Mouse (Mus musculus) heart, embryonic 15.5 days (tissue): ENCODE results near the gene Fam213a. TPM values are rescaled to one million over a fixed set of nuclear protein-coding genes. Genes with fewer than 3 reads are reported as not detected.

Experiments
- ATAC-seq: fragments of 200-750 bp; cut with Nextera tagmentation; replicated peaks from 2 replicates; pipeline ENCODE4 v1.8.0; 2017; ENCODE audit warnings: low read depth, moderate TSS enrichment; ENCODE audit not compliant: insufficient number of reproducible peaks, insufficient read depth, low FRiP score
- H3K27ac ChIP-seq: fragments of 300-500 bp; sonication (generic); 2 replicates; pipeline ENCODE4 v1.5.1; 2015; ENCODE audit warnings: mild to moderate bottlenecking, inconsistent platforms
- H3K27me3 ChIP-seq: fragments of 300-500 bp; sonication (generic); 2 replicates; pipeline ENCODE4 v1.6.1; 2015; ENCODE audit warnings: inconsistent platforms
- H3K36me3 ChIP-seq: fragments of 300-500 bp; sonication (generic); 2 replicates; pipeline ENCODE4 v1.6.1; 2015; ENCODE audit warnings: mild to moderate bottlenecking, inconsistent platforms
- H3K4me1 ChIP-seq: fragments of 300-500 bp; sonication (generic); replicated peaks from 2 replicates; pipeline ENCODE4 v1.6.1; 2015; ENCODE audit warnings: inconsistent platforms
- H3K4me2 ChIP-seq: fragments of 300-500 bp; sonication (generic); 2 replicates; pipeline ENCODE4 v1.6.1; 2015; ENCODE audit warnings: inconsistent platforms, mild to moderate bottlenecking, moderate library complexity
- H3K4me3 ChIP-seq: fragments of 300-500 bp; sonication (generic); 2 replicates; pipeline ENCODE4 v1.5.1; 2015; ENCODE audit warnings: mild to moderate bottlenecking, inconsistent platforms
- H3K9ac ChIP-seq: fragments of 300-500 bp; sonication (generic); 2 replicates; pipeline ENCODE4 v1.6.1; 2015; ENCODE audit warnings: mild to moderate bottlenecking, inconsistent platforms
- H3K9me3 ChIP-seq: fragments of 300-500 bp; sonication (generic); replicated peaks from 2 replicates; pipeline ENCODE4 v1.6.1; 2016; ENCODE audit warnings: inconsistent platforms
- WGBS: fragments of 180-500 bp; shearing (Covaris S2); methylation state at CpG from one replicate; pipeline ENCODE4 v1.1.7; 2015; ENCODE audit warnings: mixed read lengths; 5-methylcytosine and 5-hydroxymethylcytosine counted together
- polyA plus RNA-seq: library from polyadenylated mRNA; unstranded; fragments of >200 nt; fragmentation: Nextera tagmentation; extraction: Ambion mirVana; gene quantifications from 2 replicates; pipeline ENCODE4 v1.2.1, GENCODE M21; 2015

Gene Fam213a
- polyA plus RNA-seq, 1 experiment from 2014 or later: 42.9 TPM

DNA sequence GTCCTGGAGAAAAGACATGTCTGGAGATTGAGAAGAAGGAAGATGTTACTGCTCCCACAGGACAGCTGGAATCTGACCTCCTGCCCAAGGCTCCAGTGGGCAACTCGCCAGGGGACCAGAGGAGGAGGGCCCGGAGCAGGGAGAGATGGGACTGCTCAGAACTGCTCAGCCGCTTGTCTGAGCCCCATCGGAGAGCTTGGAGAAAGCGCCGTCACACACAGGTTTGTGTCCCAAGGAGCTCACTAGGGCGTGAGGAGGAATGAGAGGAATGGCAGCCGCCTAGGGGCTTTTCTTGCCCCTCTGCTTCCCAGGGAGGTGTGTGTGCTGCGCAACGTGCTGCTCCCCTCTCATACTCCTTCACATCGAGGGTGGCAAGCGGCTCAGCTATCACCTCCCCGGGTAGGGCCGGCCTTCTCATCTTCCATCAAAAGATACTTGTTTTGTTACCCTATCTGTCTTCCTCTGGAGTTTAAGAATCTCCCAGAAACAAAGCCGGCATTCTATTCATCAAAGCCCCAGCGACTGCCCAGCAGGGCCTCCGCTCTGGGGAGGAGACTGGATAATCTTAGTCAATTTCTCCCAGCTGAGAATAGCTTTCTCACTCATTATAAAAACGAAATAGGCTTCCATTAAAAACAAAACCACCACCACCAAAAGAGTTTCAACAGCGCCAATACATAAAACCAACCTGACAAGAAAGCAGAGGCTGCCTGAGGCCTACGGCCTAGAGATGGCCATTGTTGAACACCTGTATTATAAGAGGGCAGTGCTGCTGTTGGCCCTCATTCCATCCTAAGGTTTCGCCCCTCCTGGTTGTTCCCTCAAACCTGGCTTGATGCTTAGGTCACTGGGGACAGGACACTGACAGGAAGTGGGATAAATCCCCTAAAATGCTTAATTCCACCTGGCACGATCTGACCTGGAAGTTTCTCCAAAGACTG, 9.1 kb downstream of the Fam213a start:
- H3K27me3 ChIP-seq: no peaks in the 10 kb centered on the region
- H3K36me3 ChIP-seq: no peaks in the 10 kb centered on the region
- H3K4me2 ChIP-seq: peak overlapping the region; percentile 51
- H3K9ac ChIP-seq: no peak overlapping the region
- no peak overlapping the region for H3K27ac ChIP-seq
- peaks cover 7% of the 10 kb centered on the region for H3K4me1 ChIP-seq
- no peaks in the 10 kb centered on the region for H3K9me3 ChIP-seq
- whole genome bisulfite sequencing: 32% methylated on average over 22 of the region's 22 CpGs
- ATAC-seq: 0 out of 2 replicates have a peak, but pooled peaks have one; percentile 32
- 0 out of 2 replicates have a peak overlapping the region, but pooled peaks have one; percentile 14 for H3K4me3 ChIP-seq

DNA sequence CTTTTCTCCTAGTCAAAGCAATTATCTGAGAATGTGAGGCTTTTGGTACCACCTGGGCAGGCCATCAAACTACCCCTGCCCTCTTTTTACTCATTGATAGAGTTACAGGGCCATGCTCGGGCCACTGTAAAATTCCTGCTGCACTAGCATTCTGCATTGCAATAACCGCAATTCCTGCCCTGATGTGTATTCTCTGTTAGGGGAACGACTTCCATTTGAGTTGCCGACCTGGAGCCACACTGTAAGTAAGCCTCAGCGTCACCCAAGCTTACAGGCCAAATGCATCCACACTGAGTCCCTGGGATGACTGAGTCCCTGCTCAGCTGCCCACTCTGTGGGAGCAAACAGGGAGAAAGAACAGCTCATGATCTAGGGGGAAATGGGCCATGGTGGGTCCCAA, 12.0 kb downstream of the Fam213a start:
- Histone ChIP-seq H3K36me3 (0 out of 2 replicates have a peak, but pooled peaks cover 4% of the 10 kb centered on the region), H3K9ac (no peak overlapping the region), H3K4me2 (no peak overlapping the region), H3K9me3 (no peaks in the 10 kb centered on the region), H3K4me1 (peaks cover 7% of the 10 kb centered on the region), H3K27me3 (no peaks in the 10 kb centered on the region), H3K27ac (no peak overlapping the region), H3K4me3 (no peak overlapping the region)
- ATAC-seq: no peak
- 90% methylated on average over 5 of the region's 5 CpGs for WGBS

DNA sequence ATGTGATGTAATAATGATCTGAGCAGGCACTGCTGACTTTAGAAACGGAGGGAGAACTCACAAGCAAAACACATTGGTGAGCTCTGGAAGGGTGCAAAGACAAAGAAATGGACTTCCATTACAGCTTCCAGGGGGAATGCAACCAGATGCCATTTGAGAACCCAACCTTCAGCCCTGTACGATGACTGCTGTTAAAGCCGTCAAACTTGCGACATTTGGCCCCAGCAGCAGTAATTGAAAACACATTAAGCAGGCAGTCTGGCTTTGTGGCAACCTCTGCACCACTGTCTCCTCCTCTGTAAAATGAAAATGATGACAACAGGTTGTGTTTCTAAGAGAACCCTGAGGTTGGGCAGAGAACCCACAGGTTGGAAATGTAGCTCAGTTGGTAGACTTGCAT, 12.8 kb downstream of the Fam213a start:
- Histone ChIP-seq H3K27me3 (no peaks in the 10 kb centered on the region), H3K36me3 (0 out of 2 replicates have a peak, but pooled peaks cover 4% of the 10 kb centered on the region), H3K9me3 (no peaks in the 10 kb centered on the region), H3K27ac (no peak overlapping the region), H3K4me1 (peaks cover 7% of the 10 kb centered on the region), H3K9ac (no peak overlapping the region), H3K4me2 (no peak overlapping the region), H3K4me3 (no peak overlapping the region)
- ATAC-seq: no peak
- WGBS: 82% methylated on average over 4 of the region's 4 CpGs

DNA sequence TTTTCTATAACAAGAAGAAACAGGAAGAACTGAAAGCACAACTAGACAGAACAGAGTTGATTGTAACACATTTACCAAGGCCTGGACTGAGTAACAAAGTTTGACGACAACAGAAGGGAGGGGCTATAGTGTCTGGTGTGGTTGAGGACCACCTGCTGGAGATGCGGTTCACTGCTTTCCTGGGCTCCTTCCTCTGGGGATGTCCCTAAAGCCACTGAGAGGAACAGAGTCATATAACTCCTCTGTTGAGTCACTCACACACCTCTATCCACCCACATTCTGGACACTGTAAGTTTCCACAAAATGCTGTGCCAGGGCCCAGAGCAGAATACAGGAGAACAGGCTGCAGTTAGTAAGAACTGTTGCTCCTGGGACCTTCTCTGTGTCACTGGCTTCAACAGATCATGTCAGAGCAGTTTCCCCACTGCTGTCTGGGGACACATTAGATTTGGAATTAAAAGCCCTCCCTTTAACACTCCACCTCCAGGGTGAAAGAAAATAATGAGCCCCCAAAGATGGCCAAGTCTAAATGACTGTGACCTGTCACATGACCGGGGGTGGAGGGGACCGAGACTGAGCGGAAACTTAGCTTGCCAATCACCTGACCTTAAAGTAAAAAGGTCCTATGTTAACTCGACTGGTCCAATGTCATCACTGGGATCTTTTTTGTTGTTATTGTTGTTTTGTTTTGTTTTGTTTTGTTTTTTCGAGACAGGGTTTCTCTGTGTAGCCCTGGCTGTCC, 13.5 kb downstream of the Fam213a start:
- Histone ChIP-seq H3K4me2 (no peak overlapping the region), H3K9me3 (no peaks in the 10 kb centered on the region), H3K4me3 (no peak overlapping the region), H3K9ac (no peak overlapping the region), H3K27ac (no peak overlapping the region), H3K27me3 (no peaks in the 10 kb centered on the region), H3K36me3 (0 out of 2 replicates have a peak, but pooled peaks cover 4% of the 10 kb centered on the region), H3K4me1 (peaks cover 7% of the 10 kb centered on the region)
- ATAC-seq: no peak
- WGBS: 87% methylated on average over 7 of the region's 7 CpGs

DNA sequence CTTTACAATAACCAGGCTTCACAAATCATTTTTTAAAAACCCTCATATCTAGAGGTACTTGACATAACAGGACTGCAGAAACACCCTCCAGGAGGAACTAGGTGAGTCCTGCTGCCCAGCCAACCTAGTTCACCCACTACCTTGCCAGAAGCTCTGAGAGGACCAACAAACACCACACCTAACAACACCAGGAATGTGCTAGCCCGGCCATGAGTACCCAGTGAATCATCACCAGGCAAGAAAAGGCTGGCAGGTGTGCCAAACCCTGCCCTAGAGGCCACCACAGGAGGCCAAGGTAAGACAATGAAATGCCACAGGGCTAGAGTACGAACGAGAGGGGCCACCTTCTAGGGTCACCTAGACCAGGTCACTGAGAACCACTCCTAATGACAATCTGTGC, 17.4 kb downstream of the Fam213a start:
- H3K4me1 ChIP-seq: 0 out of 2 replicates have a peak, but pooled peaks cover 2% of the 10 kb centered on the region
- no peak overlapping the region for H3K4me2 ChIP-seq
- H3K27me3 ChIP-seq: no peaks in the 10 kb centered on the region
- H3K9ac ChIP-seq: no peak overlapping the region
- no peak overlapping the region for H3K4me3 ChIP-seq
- H3K9me3 ChIP-seq: no peaks in the 10 kb centered on the region
- H3K36me3 ChIP-seq: 0 out of 2 replicates have a peak, but pooled peaks cover 4% of the 10 kb centered on the region
- H3K27ac ChIP-seq: no peak overlapping the region
- ATAC-seq: no peak
- WGBS: 88% methylated on average over 3 of the region's 3 CpGs

DNA sequence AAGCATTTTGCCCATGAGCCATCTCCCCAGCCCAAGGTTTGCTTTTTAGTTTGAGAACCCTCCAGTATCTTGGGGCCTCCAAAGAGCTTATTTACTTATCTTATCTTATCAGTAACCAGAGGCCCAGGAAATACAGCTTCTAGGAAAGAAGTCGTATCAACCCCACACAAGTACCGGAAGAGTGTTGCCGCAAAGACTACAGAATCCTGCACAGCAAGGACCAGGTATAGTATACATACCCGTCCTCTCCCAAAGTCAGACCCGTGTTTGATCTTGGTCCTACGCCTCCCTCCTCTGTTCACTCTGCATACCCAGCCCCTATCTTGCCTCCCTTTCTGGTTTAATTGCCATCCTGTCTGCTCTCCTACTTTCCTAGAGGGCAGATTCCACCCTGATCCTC, 21.1 kb downstream of the Fam213a start:
- H3K4me2 ChIP-seq: no peak overlapping the region
- H3K27ac ChIP-seq: no peak overlapping the region
- H3K9ac ChIP-seq: no peak overlapping the region
- H3K36me3 ChIP-seq: no peaks in the 10 kb centered on the region
- ATAC-seq: no peak
- 30% methylated on average over 6 of the region's 6 CpGs for WGBS
- H3K9me3 ChIP-seq: no peaks in the 10 kb centered on the region
- H3K4me3 ChIP-seq: no peak overlapping the region
- H3K27me3 ChIP-seq: no peaks in the 10 kb centered on the region
- 0 out of 2 replicates have a peak, but pooled peaks cover 2% of the 10 kb centered on the region for H3K4me1 ChIP-seq

DNA sequence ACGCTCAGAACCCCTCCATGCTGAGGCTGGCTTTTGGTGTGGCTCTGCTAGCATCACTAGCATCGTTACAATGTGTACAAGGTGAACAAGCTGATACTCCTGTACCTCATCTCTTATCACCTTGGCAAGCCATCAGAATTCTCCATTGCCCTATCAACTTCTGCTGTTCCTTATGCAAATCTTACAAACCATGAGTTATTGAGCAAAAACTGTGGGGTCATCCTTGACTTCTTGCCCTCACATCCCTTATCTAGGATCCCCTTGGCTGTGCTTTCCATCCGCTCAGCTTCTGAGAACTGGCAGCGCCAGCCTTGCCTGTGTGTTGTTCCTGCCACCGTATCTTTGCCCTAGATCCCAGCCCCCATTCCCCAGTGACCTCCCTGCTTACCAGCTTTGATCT, 24.8 kb downstream of the Fam213a start:
- WGBS: 73% methylated on average over 5 of the region's 5 CpGs
- no peaks in the 10 kb centered on the region for H3K9me3 ChIP-seq
- H3K9ac ChIP-seq: no peak overlapping the region
- H3K4me3 ChIP-seq: no peak overlapping the region
- H3K27me3 ChIP-seq: no peaks in the 10 kb centered on the region
- no peak for ATAC-seq
- H3K4me1 ChIP-seq: 0 out of 2 replicates have a peak, but pooled peaks cover 2% of the 10 kb centered on the region
- H3K27ac ChIP-seq: no peak overlapping the region
- H3K36me3 ChIP-seq: no peaks in the 10 kb centered on the region
- H3K4me2 ChIP-seq: no peak overlapping the region

DNA sequence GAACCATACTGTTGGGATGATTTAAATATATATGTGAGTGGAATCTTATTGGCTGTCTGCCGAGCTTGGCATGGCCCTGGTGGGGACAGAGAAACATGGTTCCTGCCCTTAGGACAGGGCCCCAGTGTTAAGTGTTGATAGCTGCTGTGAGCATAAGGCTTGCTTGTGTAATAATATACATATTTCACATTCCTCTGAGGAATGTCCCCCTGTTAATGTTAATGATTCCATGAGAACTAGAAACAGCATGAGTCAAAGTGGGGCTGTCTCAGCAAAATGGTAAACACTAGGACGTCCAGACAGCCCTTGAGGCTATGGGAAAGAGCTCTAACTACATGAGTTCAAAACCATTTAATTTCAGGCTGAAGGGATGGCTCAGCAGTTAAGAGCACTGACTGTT, 26.4 kb downstream of the Fam213a start:
- Histone ChIP-seq H3K9me3 (no peaks in the 10 kb centered on the region), H3K27ac (no peak overlapping the region), H3K27me3 (no peaks in the 10 kb centered on the region), H3K9ac (no peak overlapping the region), H3K4me2 (no peak overlapping the region), H3K4me1 (no peaks in the 10 kb centered on the region), H3K36me3 (no peaks in the 10 kb centered on the region), H3K4me3 (no peak overlapping the region)
- ATAC-seq: no peak
- 68% methylated on average over 2 of the region's 2 CpGs for WGBS

DNA sequence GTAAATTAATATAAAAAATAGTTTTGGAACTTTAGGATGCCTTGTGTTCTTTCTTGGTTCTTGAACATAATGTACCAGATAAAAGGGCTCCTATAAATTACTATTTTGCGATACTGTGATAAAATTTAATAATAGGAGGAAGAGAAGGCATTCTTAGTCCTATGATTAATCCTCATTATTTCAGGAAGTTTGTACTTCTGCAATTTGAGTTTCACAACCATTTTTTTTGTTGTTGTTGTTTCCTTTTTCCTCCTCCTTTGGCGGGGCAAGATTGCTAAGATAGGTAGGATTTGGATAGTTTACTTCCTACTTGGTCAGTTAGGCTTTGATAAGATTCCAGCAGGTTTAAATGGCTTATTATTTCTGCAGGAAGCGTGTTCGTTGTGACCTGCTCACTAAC, 28.0 kb downstream of the Fam213a start:
- Histone ChIP-seq H3K4me2 (no peak overlapping the region), H3K4me3 (no peak overlapping the region), H3K36me3 (no peaks in the 10 kb centered on the region), H3K9me3 (no peaks in the 10 kb centered on the region), H3K9ac (no peak overlapping the region), H3K27ac (no peak overlapping the region), H3K27me3 (no peaks in the 10 kb centered on the region), H3K4me1 (no peaks in the 10 kb centered on the region)
- WGBS: 73% methylated on average over 4 of the region's 4 CpGs
- no peak for ATAC-seq

DNA sequence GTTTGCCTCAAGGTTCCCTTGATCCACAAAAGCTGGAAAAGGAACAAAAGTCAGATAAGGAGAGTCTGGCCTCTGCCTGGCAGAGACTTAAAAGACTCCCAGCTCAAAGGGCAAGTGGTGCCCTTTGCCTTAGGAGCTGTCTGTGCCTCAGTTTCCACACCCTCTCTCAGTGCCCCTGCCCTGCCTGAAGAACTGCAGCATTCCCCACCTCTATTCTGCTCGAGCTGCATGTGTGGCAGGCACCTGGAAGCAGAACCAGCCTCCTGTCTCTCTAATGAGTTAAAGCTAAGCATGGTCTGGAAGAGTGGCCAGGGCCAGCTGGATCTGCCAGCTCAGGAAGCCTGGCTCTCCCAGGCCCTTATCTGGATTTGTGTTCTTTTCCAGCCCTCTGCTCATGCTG, 33.9 kb downstream of the Fam213a start:
- ATAC-seq: no peak
- H3K27ac ChIP-seq: no peak overlapping the region
- 40% methylated on average over 1 of the region's 1 CpGs for WGBS

DNA sequence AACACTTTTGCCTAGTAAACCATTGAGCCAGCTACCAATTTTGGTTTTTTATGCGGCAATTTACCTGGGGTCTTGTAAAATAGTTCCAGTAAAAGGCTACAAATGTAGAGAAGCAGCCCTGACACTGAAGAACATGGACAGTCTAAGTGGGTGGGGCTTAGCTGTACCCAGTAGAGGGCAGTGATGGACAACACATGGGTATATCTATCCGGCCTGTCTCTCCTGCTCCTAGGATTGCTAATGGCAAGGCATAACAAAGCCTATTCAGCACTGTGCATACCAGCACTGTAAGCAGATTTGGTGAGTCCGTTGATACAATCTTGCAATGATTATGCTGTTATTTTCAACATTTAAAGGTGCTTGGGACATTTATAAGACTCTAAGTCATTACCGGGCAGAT, 34.6 kb downstream of the Fam213a start:
- Histone ChIP-seq H3K4me2 (no peak overlapping the region), H3K4me3 (no peak overlapping the region), H3K27ac (no peak overlapping the region), H3K36me3 (no peaks in the 10 kb centered on the region), H3K9me3 (no peaks in the 10 kb centered on the region), H3K27me3 (no peaks in the 10 kb centered on the region), H3K4me1 (peaks cover 3% of the 10 kb centered on the region; the same call in 1 of the 2 replicates), H3K9ac (no peak overlapping the region)
- WGBS: 43% methylated on average over 4 of the region's 4 CpGs
- ATAC-seq: peak; percentile 63

More for the DNA sequence above, 33.9 kb downstream of the Fam213a start:
- Histone ChIP-seq H3K4me1 (peaks cover 3% of the 10 kb centered on the region; the same call in 1 of the 2 replicates), H3K4me2 (no peak overlapping the region), H3K27me3 (no peaks in the 10 kb centered on the region), H3K9ac (no peak overlapping the region), H3K9me3 (no peaks in the 10 kb centered on the region), H3K4me3 (no peak overlapping the region), H3K36me3 (no peaks in the 10 kb centered on the region)
